Comparison of ENCODE assay signal across 8 mouse cellular contexts in genomic region chr12:4873531-4873930, GRCm38 (mm10). TPM values are rescaled to one million over a fixed set of nuclear protein-coding genes. Genes with fewer than 3 reads are reported as not detected.
DNase-seq lines count a peak whose midpoint lies in the region; ATAC-seq and TF ChIP-seq lines count a peak whose summit lies in the region.

No protein-coding gene starts in this region.

- no peak overlapping the region for H3K9ac ChIP-seq in lung, postnatal 0 days (replicated peaks; ENCODE audit: low read depth)
- no peak overlapping the region; the same call in 1 of the 2 replicates for H3K9ac ChIP-seq in forebrain, embryonic 13.5 days
- no peak overlapping the region for H3K9ac ChIP-seq in neural tube, embryonic 15.5 days (replicated peaks)

- WGBS in lung, postnatal 0 days = 78% methylated on average over 6 of the region's 6 CpGs
- WGBS in forebrain, embryonic 13.5 days = 78% methylated on average over 6 of the region's 6 CpGs
- WGBS in neural tube, embryonic 15.5 days = 74% methylated on average over 6 of the region's 6 CpGs

- peaks cover 11% of the 10 kb centered on the region for H3K4me1 ChIP-seq in lung, postnatal 0 days (ENCODE audit: insufficient read depth, low read depth, low read length)
- peaks cover 12% of the 10 kb centered on the region for H3K4me1 ChIP-seq in forebrain, embryonic 13.5 days
- peaks cover 12% of the 10 kb centered on the region for H3K4me1 ChIP-seq in neural tube, embryonic 15.5 days

- no peak for TF ChIP-seq CTCF in lung, postnatal 0 days (IDR thresholded peaks at IDR 0.05)

- no peaks in the 10 kb centered on the region for H3K9me3 ChIP-seq in lung, postnatal 0 days (ENCODE audit: low read length)
- H3K9me3 ChIP-seq in forebrain, embryonic 13.5 days (replicated peaks) = no peaks in the 10 kb centered on the region
- H3K9me3 ChIP-seq in neural tube, embryonic 15.5 days (replicated peaks) = no peaks in the 10 kb centered on the region

- H3K4me2 ChIP-seq in lung, postnatal 0 days (replicated peaks; ENCODE audit: low read depth, low read length) = peak overlapping the region; percentile 65
- H3K4me2 ChIP-seq in forebrain, embryonic 13.5 days = peak overlapping the region; percentile 72
- H3K4me2 ChIP-seq in neural tube, embryonic 15.5 days = peak overlapping the region; percentile 92

- 0 out of 2 replicates have a peak overlapping the region, but pooled peaks have one; percentile 31 for H3K4me3 ChIP-seq in lung, postnatal 0 days (ENCODE audit: low read depth, low read length)
- peak overlapping the region; percentile 37; the same call in 1 of the 2 replicates for H3K4me3 ChIP-seq in forebrain, embryonic 13.5 days
- H3K4me3 ChIP-seq in neural tube, embryonic 15.5 days (replicated peaks) = peak overlapping the region; percentile 46

- H3K36me3 ChIP-seq in lung, postnatal 0 days (ENCODE audit: insufficient read depth, low read length) = no peaks in the 10 kb centered on the region
- peaks cover 4% of the 10 kb centered on the region; the same call in 1 of the 2 replicates for H3K36me3 ChIP-seq in forebrain, embryonic 13.5 days (ENCODE audit: poor library complexity, severe bottlenecking)
- H3K36me3 ChIP-seq in neural tube, embryonic 15.5 days = 0 out of 2 replicates have a peak, but pooled peaks cover 2% of the 10 kb centered on the region

- DNase-seq in lung, postnatal 0 days (ENCODE audit: low spot score) = no peak
- no peak for DNase-seq in lung, postnatal 25 days (ENCODE audit: low spot score)
- peak; percentile 45 for DNase-seq in liver
- no peak for DNase-seq in cerebellum, postnatal 36 days
- no peak for DNase-seq in right cerebral cortex, adult 2 months (ENCODE audit: low spot score in 2 of 2)

- H3K27ac ChIP-seq in lung, postnatal 0 days (ENCODE audit: low read length) = no peak overlapping the region
- H3K27ac ChIP-seq in forebrain, embryonic 13.5 days = no peak overlapping the region
- no peak overlapping the region for H3K27ac ChIP-seq in neural tube, embryonic 15.5 days (replicated peaks)

- TF ChIP-seq EP300 in lung, postnatal 0 days (IDR thresholded peaks at IDR 0.05) = no peak

- no peak for ATAC-seq in lung, postnatal 0 days
- ATAC-seq in forebrain, embryonic 13.5 days = no peak; the same call in 1 of the 2 replicates
- peak; percentile 18; the same call in 1 of the 2 replicates for ATAC-seq in neural tube, embryonic 15.5 days (ENCODE audit: low FRiP score)
- ATAC-seq in activated CD4-positive, CD25-positive, alpha-beta regulatory T cell, adult 4 months = no peak

- no peaks in the 10 kb centered on the region for H3K27me3 ChIP-seq in lung, postnatal 0 days (replicated peaks; ENCODE audit: insufficient read depth, low read length)
- H3K27me3 ChIP-seq in forebrain, embryonic 13.5 days = peaks cover 10% of the 10 kb centered on the region; the same call in 1 of the 2 replicates
- no peaks in the 10 kb centered on the region for H3K27me3 ChIP-seq in neural tube, embryonic 15.5 days (replicated peaks)

RNA-seq across cellular contexts. Expression of gene Mfsd2b, which starts 0.6 kb away (rescaled TPM):
- polyA plus RNA-seq in lung, postnatal 0 days (2015; fragmentation: Nextera tagmentation; extraction: Ambion mirVana) = 2.5 TPM in 2 replicates
- 0.97 and 1.3 TPM in 2 replicates for polyA plus RNA-seq in forebrain, embryonic 13.5 days (2015; fragmentation: Nextera tagmentation; extraction: Ambion mirVana)
- polyA plus RNA-seq in neural tube, embryonic 15.5 days (2015; fragmentation: Nextera tagmentation; extraction: Ambion mirVana) = 1.9 and 2.2 TPM in 2 replicates
- polyA plus RNA-seq in activated CD4-positive, CD25-positive, alpha-beta regulatory T cell, adult 4 months (2017; shearing (Covaris generic)) = under 1 TPM; 0.16 to 0.25 TPM

RNA-seq across cellular contexts. Expression of gene Wdcp, which starts 30.4 kb away (rescaled TPM):
- 11.1 and 11.8 TPM in 2 replicates for polyA plus RNA-seq in lung, postnatal 0 days (2015; fragmentation: Nextera tagmentation; extraction: Ambion mirVana)
- polyA plus RNA-seq in forebrain, embryonic 13.5 days (2015; fragmentation: Nextera tagmentation; extraction: Ambion mirVana) = 20.4 and 21.5 TPM in 2 replicates
- 15.2 and 15.7 TPM in 2 replicates for polyA plus RNA-seq in neural tube, embryonic 15.5 days (2015; fragmentation: Nextera tagmentation; extraction: Ambion mirVana)
- 10 to 100 TPM; 10.1 to 11.6 TPM for polyA plus RNA-seq in activated CD4-positive, CD25-positive, alpha-beta regulatory T cell, adult 4 months (2017; shearing (Covaris generic))

RNA-seq across cellular contexts. Expression of gene Fkbp1b, which starts 32.1 kb away (rescaled TPM):
- 13.7 and 15.3 TPM in 2 replicates for polyA plus RNA-seq in lung, postnatal 0 days (2015; fragmentation: Nextera tagmentation; extraction: Ambion mirVana)
- polyA plus RNA-seq in forebrain, embryonic 13.5 days (2015; fragmentation: Nextera tagmentation; extraction: Ambion mirVana) = 7.5 and 10.3 TPM in 2 replicates
- 77.9 and 98.3 TPM in 2 replicates for polyA plus RNA-seq in neural tube, embryonic 15.5 days (2015; fragmentation: Nextera tagmentation; extraction: Ambion mirVana)
- polyA plus RNA-seq in activated CD4-positive, CD25-positive, alpha-beta regulatory T cell, adult 4 months (2017; shearing (Covaris generic)) = not detected

RNA-seq across cellular contexts. Expression of gene Ubxn2a, which starts 34.0 kb away (rescaled TPM):
- polyA plus RNA-seq in lung, postnatal 0 days (2015; fragmentation: Nextera tagmentation; extraction: Ambion mirVana) = 30.9 and 32.6 TPM in 2 replicates
- 44.6 and 47.2 TPM in 2 replicates for polyA plus RNA-seq in forebrain, embryonic 13.5 days (2015; fragmentation: Nextera tagmentation; extraction: Ambion mirVana)
- polyA plus RNA-seq in neural tube, embryonic 15.5 days (2015; fragmentation: Nextera tagmentation; extraction: Ambion mirVana) = 45.4 and 51.6 TPM in 2 replicates
- 10 to 100 TPM; 12.1 to 15.2 TPM for polyA plus RNA-seq in activated CD4-positive, CD25-positive, alpha-beta regulatory T cell, adult 4 months (2017; shearing (Covaris generic))

RNA-seq across cellular contexts. Expression of gene Atad2b, which starts 43.6 kb away (rescaled TPM):
- 8.2 and 8.8 TPM in 2 replicates for polyA plus RNA-seq in lung, postnatal 0 days (2015; fragmentation: Nextera tagmentation; extraction: Ambion mirVana)
- polyA plus RNA-seq in forebrain, embryonic 13.5 days (2015; fragmentation: Nextera tagmentation; extraction: Ambion mirVana) = 14.5 and 14.7 TPM in 2 replicates
- polyA plus RNA-seq in neural tube, embryonic 15.5 days (2015; fragmentation: Nextera tagmentation; extraction: Ambion mirVana) = 8.3 and 8.5 TPM in 2 replicates
- polyA plus RNA-seq in activated CD4-positive, CD25-positive, alpha-beta regulatory T cell, adult 4 months (2017; shearing (Covaris generic)) = 10 to 100 TPM; 12.4 to 14.4 TPM
